Mouse (Mus musculus): ENCODE results near the gene Edf1.
A peak's percentile ranks its signal among the peaks of the same experiment; 100 is the strongest.
"Not testable (repeated sequence)": the region's sequence is repeated elsewhere in the genome, so short reads cannot be mapped to it uniquely, and the experiment has no call there.

DNA sequence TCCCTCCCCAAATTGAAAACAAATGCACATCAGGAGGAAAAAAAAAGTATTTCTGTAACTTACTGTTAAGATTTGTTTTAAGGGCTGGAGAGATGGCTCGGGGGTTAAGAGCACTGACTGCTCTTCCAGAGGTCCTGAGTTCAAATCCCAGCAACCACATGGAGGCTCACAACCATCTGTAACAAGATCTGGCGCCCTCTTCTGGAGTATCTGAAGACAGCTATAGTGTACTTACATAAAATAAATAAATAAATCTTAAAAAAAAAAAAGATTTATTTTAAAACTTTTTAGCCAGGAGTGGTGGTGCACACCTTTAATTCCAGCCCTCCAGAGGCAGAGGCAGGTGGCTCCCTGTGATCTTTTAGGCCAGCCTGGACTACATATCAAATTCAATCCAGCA lies 2.2 kb upstream of the Edf1 start:
- TF ChIP-seq POLR2A (IDR thresholded peaks at IDR 0.05; ENCODE audit: low read depth, low read length); ZC3H11A (IDR thresholded peaks at IDR 0.05; ENCODE audit: low read depth, low read length); EP300 (IDR thresholded peaks at IDR 0.05; ENCODE audit: low read length): not testable (repeated sequence)
- TF ChIP-seq ZNF384 (IDR thresholded peaks at IDR 0.05; ENCODE audit: low read depth, low read length): 0 out of 2 replicates have a peak, but pooled peaks have one; percentile 30
